Mouse (Mus musculus) brain, embryonic 14.5 days (tissue): Measurements from ENCODE around the gene 1600014C23Rik. TPM values are rescaled to one million over a fixed set of nuclear protein-coding genes. Genes with fewer than 3 reads are reported as not detected.

Experiments
- DNase-seq: peaks from one replicate; pipeline ENCODE4 v3.0.0-alpha.2; 2011; ENCODE audit warnings: low read depth
- CTCF ChIP-seq: fragments of 200-500 bp; IDR thresholded peaks from 2 replicates; pipeline ENCODE4 v1.5.1; 2012; ENCODE audit warnings: inconsistent platforms, mild to moderate bottlenecking, moderate library complexity, borderline replicate concordance; ENCODE audit not compliant: insufficient read depth, insufficient read length; ENCODE audit errors: extremely low read depth
- POLR2A ChIP-seq: fragments of 200-500 bp; IDR thresholded peaks from 2 replicates; pipeline ENCODE4 v1.6.1; 2012; ENCODE audit warnings: mild to moderate bottlenecking, inconsistent platforms, borderline replicate concordance; ENCODE audit not compliant: poor library complexity, insufficient read depth, insufficient read length, severe bottlenecking; ENCODE audit errors: extremely low read depth
- polyA plus RNA-seq: library from polyadenylated mRNA; depleted of rRNA; stranded (reverse); fragments of >200 nt; gene quantifications from 2 replicates; pipeline ENCODE4 v1.2.3, GENCODE M21; 2012

The 1600014C23Rik gene
- polyA plus RNA-seq, 1 experiment = 0.21 TPM

GRCm38 (mm10) chr17:45733038-45733734 is 458 bp downstream of the 1600014C23Rik start:
- TF ChIP-seq CTCF = no peak
- no peak for TF ChIP-seq POLR2A
- peak; percentile 49 for DNase-seq

DNA sequence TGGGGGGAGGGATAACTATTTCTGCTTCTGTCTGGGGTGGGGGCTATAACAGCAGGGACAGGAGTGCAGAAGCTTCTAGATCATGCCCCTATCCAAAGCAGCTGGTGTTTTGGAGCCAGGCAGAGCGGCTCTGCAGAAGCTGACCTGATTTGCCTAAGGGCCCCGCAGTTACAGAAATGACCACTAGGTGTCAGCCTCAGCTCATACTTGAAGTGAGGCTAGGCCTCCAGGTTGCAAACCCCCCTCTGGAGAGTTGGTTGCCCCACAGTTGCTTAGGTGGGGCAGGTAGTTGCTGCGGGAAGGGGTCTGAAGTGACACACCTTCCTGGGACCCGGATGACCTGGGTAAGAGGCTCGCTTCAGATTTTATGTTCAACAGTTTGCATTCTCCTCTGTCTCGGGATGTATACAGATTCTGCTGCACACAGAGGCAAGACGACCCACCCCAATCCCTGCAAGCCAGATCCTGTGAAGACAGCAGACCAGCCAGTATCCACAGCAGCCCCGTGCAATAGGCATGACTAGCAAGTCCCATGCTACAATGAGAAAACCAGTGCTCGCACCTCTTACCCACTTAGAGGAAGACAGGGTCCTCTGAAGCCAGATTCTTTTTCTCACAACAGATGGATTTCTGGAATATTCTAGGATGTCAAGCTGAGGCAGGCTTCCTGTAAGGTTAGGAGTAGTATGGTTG is 2.3 kb downstream of the 1600014C23Rik start:
- TF ChIP-seq POLR2A = no peak
- peak; percentile 97 for TF ChIP-seq CTCF
- DNase-seq = peak; percentile 91

DNA sequence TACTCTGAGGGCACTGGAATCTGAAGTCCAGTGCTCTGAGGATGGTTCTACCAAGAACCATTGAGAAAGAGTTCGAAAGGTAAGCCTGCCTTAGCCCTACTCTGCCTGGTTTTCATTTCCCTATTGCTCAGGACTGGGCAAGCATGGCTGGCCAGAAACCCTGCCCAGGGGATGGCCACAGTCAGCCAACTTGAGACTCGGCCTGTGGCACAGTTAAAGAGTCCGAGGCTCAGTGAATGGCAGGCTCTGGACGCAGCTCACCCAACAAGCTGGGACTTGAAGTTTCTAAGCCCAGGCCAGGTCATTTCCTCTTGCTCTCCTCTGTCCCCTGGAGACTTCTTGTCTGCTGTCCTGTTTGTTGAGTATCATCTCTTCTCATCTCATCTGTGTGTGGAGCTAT is 2.9 kb downstream of the 1600014C23Rik start:
- TF ChIP-seq CTCF = no peak
- no peak for TF ChIP-seq POLR2A
- DNase-seq = no peak

- no peak for DNase-seq
- TF ChIP-seq CTCF = no peak
These were observed 4.3 kb downstream of the 1600014C23Rik start for GRCm38 (mm10) chr17:45729387-45729786.

DNA sequence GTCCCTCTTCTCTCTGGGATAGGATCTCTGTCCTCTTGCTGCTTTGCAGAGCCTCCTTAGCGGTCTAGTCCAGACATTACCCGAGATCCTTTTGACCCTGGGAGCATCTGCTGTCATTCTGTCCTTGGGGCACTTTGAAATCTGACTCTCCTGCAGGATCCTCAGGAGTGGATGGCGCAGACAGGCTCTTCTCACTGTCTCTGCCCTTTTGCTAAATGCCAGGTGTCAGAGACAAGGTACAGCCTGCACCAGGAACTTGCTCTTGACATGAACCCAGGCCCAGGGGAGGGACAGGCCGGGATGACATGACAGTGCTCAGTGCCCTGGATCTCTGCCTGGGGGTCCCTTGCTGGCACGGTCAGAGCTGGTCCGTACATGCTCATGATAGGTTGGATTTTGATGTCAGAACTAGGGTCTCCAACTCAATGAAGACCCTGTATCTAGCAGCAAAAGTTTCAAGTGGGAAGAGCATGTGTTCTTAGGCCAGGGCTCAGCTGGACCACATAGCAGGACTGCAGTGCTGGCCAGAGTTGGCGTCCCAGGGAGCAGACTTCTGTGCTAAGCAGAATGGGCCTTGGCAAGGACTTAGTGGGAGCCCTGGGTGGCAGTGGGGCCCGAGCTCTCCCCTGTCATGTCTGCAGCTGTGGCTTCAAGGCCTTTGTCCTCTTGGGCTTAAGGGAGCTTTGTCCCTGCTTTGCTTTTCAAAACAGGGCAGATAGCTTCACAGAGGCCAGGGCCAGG is 5.5 kb downstream of the 1600014C23Rik start:
- TF ChIP-seq CTCF = no peak
- no peak for TF ChIP-seq POLR2A
- no peak for DNase-seq

DNA sequence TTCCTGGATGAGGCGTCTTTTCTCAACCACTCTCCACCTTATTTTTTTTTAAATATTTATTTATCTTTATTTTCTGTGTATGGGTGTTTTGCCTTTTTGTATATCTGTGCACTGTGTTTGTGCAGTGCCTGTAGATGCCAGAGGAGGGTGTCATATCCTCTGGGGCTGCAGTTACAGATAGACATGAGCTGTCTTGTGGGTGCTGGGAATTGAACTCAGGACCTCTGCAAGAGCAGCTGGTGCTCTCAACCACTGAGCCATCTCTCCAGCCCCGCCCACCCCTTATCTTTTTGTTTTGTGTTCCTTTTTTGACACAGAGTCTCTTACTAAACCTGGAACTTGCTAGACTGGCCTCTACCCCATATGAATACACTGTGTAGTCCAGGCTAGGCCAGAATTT is 6.2 kb downstream of the 1600014C23Rik start:
- no peak for DNase-seq
- TF ChIP-seq POLR2A = no peak
- TF ChIP-seq CTCF = no peak

DNA sequence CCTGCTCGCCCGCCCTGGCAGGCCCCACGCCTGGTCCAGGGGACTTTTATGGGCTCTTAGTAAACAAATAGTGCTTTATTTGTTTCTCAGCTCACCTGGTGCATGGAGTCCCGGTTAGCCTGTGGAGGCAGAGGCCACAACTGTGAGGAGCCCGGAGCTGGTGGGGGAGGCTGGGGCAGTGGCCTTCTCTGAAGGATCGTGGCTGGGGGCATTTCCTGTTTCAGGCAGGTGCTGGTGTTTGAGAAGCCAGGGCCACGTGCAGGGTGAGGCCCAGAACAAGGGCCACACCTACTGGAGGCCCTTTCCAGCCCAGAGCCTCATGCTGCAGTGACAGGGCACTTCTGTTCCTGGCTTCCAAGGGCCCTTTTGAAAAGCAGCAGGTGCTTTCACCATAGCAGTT is 7.4 kb downstream of the 1600014C23Rik start:
- TF ChIP-seq CTCF = no peak
- DNase-seq = no peak

DNA sequence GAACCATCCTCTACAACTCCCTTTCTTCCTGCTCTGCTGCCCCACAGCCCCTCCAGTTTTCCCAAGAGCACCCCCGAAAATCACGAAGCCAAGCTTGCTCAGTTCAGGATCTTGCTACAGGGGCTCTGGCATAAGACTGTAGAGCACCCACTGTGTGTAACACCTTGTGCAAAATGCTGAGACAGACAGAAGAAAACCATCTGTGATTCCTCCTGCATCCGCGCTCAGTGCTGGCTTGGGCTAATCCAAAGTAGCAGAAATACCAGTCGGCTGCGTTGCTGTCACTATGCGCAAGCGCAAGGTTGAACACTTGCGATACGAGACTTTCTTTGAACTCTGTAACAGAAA is 9.1 kb downstream of the 1600014C23Rik start:
- TF ChIP-seq CTCF (no peak), POLR2A (no peak)
- DNase-seq = no peak

DNA sequence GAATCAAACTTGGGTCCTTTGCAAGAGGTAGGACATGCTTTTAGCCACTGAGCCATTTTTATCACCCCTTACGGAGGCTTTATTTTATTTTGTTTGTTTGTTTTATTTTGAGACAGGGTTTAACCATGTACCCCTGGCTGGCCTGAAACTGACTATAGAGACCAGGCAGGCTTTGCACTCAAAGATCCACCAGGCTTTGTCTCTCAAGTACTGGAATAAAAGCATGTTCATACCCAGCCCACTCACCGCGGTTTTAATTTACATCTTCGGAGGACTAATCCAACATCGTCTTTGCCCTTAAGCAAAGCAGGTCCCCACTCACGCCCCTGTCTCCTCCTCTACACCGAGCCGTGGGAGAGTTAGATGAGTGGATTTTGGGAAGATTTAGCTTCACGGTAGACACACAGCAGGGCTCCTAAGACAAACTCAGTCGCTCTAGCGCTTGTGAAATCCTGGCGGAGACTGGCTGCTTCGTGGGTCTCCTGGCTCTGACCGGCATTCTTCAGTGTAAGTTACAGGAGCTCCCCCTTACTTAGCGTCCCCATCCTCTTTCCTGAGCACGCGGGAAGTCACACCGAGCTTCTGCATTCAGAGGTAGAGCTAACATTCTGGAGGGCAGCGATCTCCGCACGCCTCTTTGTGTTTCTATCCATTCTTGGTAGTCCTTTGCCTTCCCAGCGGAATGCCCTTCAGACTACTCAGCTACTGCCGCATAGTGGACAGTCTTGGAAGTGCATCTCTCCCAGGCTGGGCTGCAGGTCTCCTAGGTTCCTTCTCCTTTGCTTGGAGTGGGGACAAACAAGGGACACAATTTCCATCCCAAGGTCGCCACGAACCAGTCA is 9.7 kb downstream of the 1600014C23Rik start:
- DNase-seq = peak; percentile 95
- TF ChIP-seq POLR2A = peak; percentile 85; the same call in 1 of the 2 replicates
- TF ChIP-seq CTCF = peak; percentile 97

GRCm38 (mm10) chr17:45718323-45718722 is 15.3 kb downstream of the 1600014C23Rik start:
- DNase-seq = peak; percentile 74
- TF ChIP-seq POLR2A (no peak), CTCF (peak; percentile 79)

GRCm38 (mm10) chr17:45711525-45711924 is 22.1 kb downstream of the 1600014C23Rik start:
- TF ChIP-seq POLR2A = no peak
- no peak for DNase-seq

DNA sequence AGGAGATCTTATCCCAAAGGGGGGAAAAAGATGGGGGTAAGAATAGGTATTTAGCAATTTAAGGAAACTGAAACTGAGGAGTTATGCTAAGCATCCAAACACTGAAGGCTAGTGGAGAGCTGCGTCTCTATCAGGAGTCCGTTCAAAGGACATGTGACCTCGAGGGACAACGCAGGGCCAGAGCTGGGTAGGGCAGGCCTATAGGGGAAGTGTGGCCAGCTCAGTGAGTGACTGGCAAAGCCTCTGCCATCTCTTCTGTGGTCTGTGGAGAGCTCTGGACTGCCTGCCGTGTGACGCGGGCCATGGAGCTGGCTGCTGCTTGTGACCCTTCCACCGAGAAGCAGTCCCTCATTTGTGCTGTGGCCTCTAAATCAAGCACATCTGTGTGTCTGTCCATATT is 23.2 kb downstream of the 1600014C23Rik start:
- no peak for DNase-seq
- TF ChIP-seq POLR2A (no peak), CTCF (no peak)

- TF ChIP-seq POLR2A = no peak
- TF ChIP-seq CTCF = no peak
- no peak for DNase-seq
These were observed 23.8 kb downstream of the 1600014C23Rik start for GRCm38 (mm10) chr17:45709829-45710228.
